Mouse (Mus musculus) MEL (cell line): ENCODE results near the gene 1110008P14Rik. TPM values are rescaled to one million over a fixed set of nuclear protein-coding genes. Genes with fewer than 3 reads are reported as not detected.

Source experiments
- DNase-seq: peaks from one replicate; pipeline ENCODE4 v3.0.0; 2011; ENCODE audit warnings: low read depth, low spot score
- H3K27ac ChIP-seq: 2 replicates; pipeline ENCODE4 v1.5.1; 2012; ENCODE audit warnings: low read depth, mild to moderate bottlenecking, control low read depth, low read length, moderate library complexity; ENCODE audit not compliant: control insufficient read depth
- H3K27me3 ChIP-seq, 2 experiments: fragments of 150-350 bp in 1 of 2; sonication (generic) in 1 of 2; 2 replicates each; pipeline ENCODE4 v1.6.1; 2012; ENCODE audit warnings: low read length in 2 of 2, mild to moderate bottlenecking in 2 of 2, improper control_type of control experiment in 1 of 2, moderate library complexity in 1 of 2; ENCODE audit not compliant: insufficient read depth in 2 of 2, control insufficient read depth in 1 of 2
- H3K36me3 ChIP-seq, 2 experiments: 2 replicates each; pipeline ENCODE4 v1.6.1; 2012 to 2014; ENCODE audit warnings: low read length in 2 of 2, improper control_type of control experiment in 1 of 2, inconsistent platforms in 1 of 2, mild to moderate bottlenecking in 1 of 2; ENCODE audit not compliant: insufficient read depth in 2 of 2, control insufficient read depth in 1 of 2
- H3K4me1 ChIP-seq, 2 experiments: fragments of 150-350 bp in 1 of 2; sonication (generic) in 1 of 2; 2 replicates each; pipeline ENCODE4 v1.6.1; 2012; ENCODE audit warnings: low read length in 2 of 2, improper control_type of control experiment in 1 of 2, mild to moderate bottlenecking in 1 of 2; ENCODE audit not compliant: insufficient read depth in 2 of 2, control insufficient read depth in 1 of 2
- H3K4me3 ChIP-seq, 2 experiments: fragments of 150-350 bp in 1 of 2; sonication (generic) in 1 of 2; 2 replicates each; pipeline ENCODE4 v1.5.1; 2012; ENCODE audit warnings: low read depth in 2 of 2, low read length in 2 of 2, mild to moderate bottlenecking in 2 of 2, moderate library complexity in 2 of 2, control low read depth in 1 of 2, improper control_type of control experiment in 1 of 2; ENCODE audit not compliant: control insufficient read depth in 1 of 2, insufficient read depth in 1 of 2
- H3K79me2 ChIP-seq: 2 replicates; pipeline ENCODE4 v1.6.1; 2012; ENCODE audit warnings: mild to moderate bottlenecking, low read length, moderate library complexity; ENCODE audit not compliant: control insufficient read depth, poor library complexity, insufficient read depth
- H3K9ac ChIP-seq: 2 replicates; pipeline ENCODE4 v1.6.1; 2012; ENCODE audit warnings: low read depth, mild to moderate bottlenecking, control low read depth, low read length, moderate library complexity; ENCODE audit not compliant: control insufficient read depth, poor library complexity, severe bottlenecking
- H3K9me3 ChIP-seq: fragments of 150-350 bp; sonication (generic); replicated peaks from 2 replicates; pipeline ENCODE4 v1.6.1; 2012; ENCODE audit warnings: mild to moderate bottlenecking, low read length, improper control_type of control experiment, moderate library complexity; ENCODE audit not compliant: insufficient read depth
- BHLHE40 ChIP-seq: IDR thresholded peaks from 2 replicates; pipeline ENCODE4 v1.6.1; 2012; ENCODE audit warnings: low read depth, mild to moderate bottlenecking, inconsistent platforms, low read length, improper control_type of control experiment, borderline replicate concordance
- CHD2 ChIP-seq: IDR thresholded peaks from 2 replicates; pipeline ENCODE4 v1.6.1; 2011; ENCODE audit warnings: low read length, improper control_type of control experiment
- E2F4 ChIP-seq: IDR thresholded peaks from 2 replicates; pipeline ENCODE4 v1.6.1; 2011; ENCODE audit warnings: low read depth, low read length, improper control_type of control experiment, borderline replicate concordance
- ELF1 ChIP-seq: IDR thresholded peaks from 2 replicates; pipeline ENCODE4 v1.6.1; 2014; ENCODE audit warnings: low read depth, mild to moderate bottlenecking, inconsistent platforms, low read length, improper control_type of control experiment, moderate library complexity
- KAT2A ChIP-seq: conservative IDR thresholded peaks from 2 replicates; pipeline ENCODE4 v1.6.1; 2012; ENCODE audit warnings: low read depth, low read length, improper control_type of control experiment, inconsistent platforms
- MXI1 ChIP-seq: IDR thresholded peaks from 2 replicates; pipeline ENCODE4 v1.6.1; 2011; ENCODE audit warnings: mild to moderate bottlenecking, low read depth, low read length, improper control_type of control experiment
- SIN3A ChIP-seq: IDR thresholded peaks from 2 replicates; pipeline ENCODE4 v1.6.1; 2012; ENCODE audit warnings: low read length, improper control_type of control experiment, inconsistent platforms
- ZKSCAN1 ChIP-seq: IDR thresholded peaks from 2 replicates; pipeline ENCODE4 v1.6.1; 2012; ENCODE audit warnings: low read depth, mild to moderate bottlenecking, inconsistent platforms, low read length, improper control_type of control experiment, moderate library complexity
- ZMIZ1 ChIP-seq: IDR thresholded peaks from 2 replicates; pipeline ENCODE4 v1.6.1; 2012; ENCODE audit warnings: low read depth, mild to moderate bottlenecking, inconsistent platforms, low read length, improper control_type of control experiment, moderate library complexity
- ZNF384 ChIP-seq: IDR thresholded peaks from 2 replicates; pipeline ENCODE4 v1.6.1; 2012; ENCODE audit warnings: low read depth, mild to moderate bottlenecking, inconsistent platforms, low read length, improper control_type of control experiment
- polyA plus RNA-seq, 2 experiments: library from polyadenylated mRNA; stranded (reverse) in 1 of 2; unstranded in 1 of 2; fragments of >175 nt in 1 of 2; fragments of >200 nt in 1 of 2; gene quantifications; 2 replicates each; pipeline versions ENCODE4 v1.2.1 to v1.2.4; 2012; ENCODE audit warnings: low replicate concordance in 2 of 2, low read depth in 1 of 2; ENCODE audit not compliant: insufficient read length in 2 of 2, insufficient read depth in 1 of 2, missing spikeins in 1 of 2
- total RNA-seq: library from RNA; depleted of rRNA; stranded (reverse); fragments of 300-350 nt; gene quantifications from 2 replicates; pipeline ENCODE4 v1.2.3, GENCODE M21; 2012

Gene 1110008P14Rik
- total and polyA plus RNA-seq, 3 experiments, result 62.9 to 63.5 TPM; not detected in 1

- Histone ChIP-seq H3K36me3 (peaks cover 0 to 37% of the 10 kb centered on the region in 2 experiments; a peak in 3 of 4 replicates), H3K9ac (no peak overlapping the region), H3K27ac (no peak overlapping the region), H3K4me3 (no peak overlapping the region), H3K9me3 (no peaks in the 10 kb centered on the region), H3K4me1 (peaks cover 23 to 37% of the 10 kb centered on the region in 2 experiments), H3K27me3 (no peaks in the 10 kb centered on the region), H3K79me2 (peaks cover 9% of the 10 kb centered on the region; the same call in 1 of the 2 replicates)
- no peak for DNase-seq
- TF ChIP-seq E2F4 (no peak), ELF1 (no peak), ZNF384 (no peak), BHLHE40 (no peak), SIN3A (no peak), ZKSCAN1 (no peak), CHD2 (no peak)
These were observed 38.9 kb upstream of the 1110008P14Rik start for GRCm38 (mm10) chr2:32420647-32421046.

- H3K27ac ChIP-seq, result no peak overlapping the region
- H3K4me3 ChIP-seq, result no peak overlapping the region
- no peak for DNase-seq
- peaks cover 21 to 34% of the 10 kb centered on the region in 2 experiments for H3K4me1 ChIP-seq
- H3K36me3 ChIP-seq, result peaks cover 0 to 36% of the 10 kb centered on the region in 2 experiments; a peak in 3 of 4 replicates
- peaks cover 9% of the 10 kb centered on the region; the same call in 1 of the 2 replicates for H3K79me2 ChIP-seq
- no peaks in the 10 kb centered on the region for H3K27me3 ChIP-seq
- no peak overlapping the region for H3K9ac ChIP-seq
- no peaks in the 10 kb centered on the region for H3K9me3 ChIP-seq
- TF ChIP-seq KAT2A, result no peak
- TF ChIP-seq, all 39 proteins: peak for 0
These were observed 38.4 kb upstream of the 1110008P14Rik start for GRCm38 (mm10) chr2:32420066-32420608.

DNA sequence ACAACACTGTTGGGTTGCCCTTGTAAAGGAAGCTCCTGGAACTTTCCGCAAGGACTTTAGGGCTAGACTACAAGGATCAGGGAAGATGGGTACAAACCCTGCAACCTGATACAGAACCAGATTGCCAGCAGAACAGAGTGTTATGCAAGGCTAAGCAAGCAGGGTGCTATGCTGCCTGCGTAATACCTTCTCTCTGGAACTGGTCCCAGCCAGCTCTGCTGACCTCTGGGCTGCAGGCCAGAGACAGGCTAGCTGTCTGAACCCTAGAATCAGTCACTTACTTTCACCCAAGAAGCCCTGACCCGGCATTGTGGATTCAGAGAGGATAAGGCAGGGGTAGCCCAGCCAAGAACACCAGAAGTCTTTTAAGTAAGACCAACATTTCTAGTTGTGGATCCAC, 37.6 kb upstream of the 1110008P14Rik start:
- Histone ChIP-seq H3K27me3 (no peaks in the 10 kb centered on the region), H3K36me3 (peaks cover 0 to 29% of the 10 kb centered on the region in 2 experiments; a peak in 3 of 4 replicates), H3K27ac (no peak overlapping the region), H3K9ac (no peak overlapping the region), H3K9me3 (no peaks in the 10 kb centered on the region), H3K79me2 (peaks cover 9% of the 10 kb centered on the region; the same call in 1 of the 2 replicates), H3K4me1 (peaks cover 14 to 27% of the 10 kb centered on the region in 2 experiments), H3K4me3 (no peak overlapping the region)
- DNase-seq, result no peak
- TF ChIP-seq ZMIZ1, result no peak
- TF ChIP-seq ZNF384, result no peak
- TF ChIP-seq SIN3A, result no peak
- no peak for TF ChIP-seq MXI1
